Mouse (Mus musculus): Measurements from ENCODE around the gene Arrb2.

DNA sequence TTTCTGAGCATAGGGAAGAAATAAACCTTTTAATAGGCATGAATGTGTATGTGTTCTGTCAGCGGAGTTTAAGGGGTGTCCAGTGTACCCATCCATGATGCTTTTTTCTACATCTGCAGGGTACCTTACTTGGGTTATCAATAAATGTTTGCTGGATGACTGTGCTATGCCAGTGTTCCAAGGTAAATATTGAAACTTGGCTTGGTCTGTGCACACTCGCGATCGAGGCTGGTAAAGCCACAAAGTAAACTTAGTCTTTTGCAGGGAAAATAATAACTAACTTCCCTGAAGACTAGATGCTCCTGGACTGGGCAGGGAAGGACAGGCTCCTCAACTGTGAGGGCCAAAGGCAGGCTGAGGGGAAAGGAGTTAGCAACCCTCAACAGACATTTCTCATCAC, 8.2 kb downstream of the Arrb2 start:
- TF ChIP-seq CTCF (IDR thresholded peaks at IDR 0.05; ENCODE audit: borderline replicate concordance, insufficient read depth, low read length) (no peak), POLR2A (IDR thresholded peaks at IDR 0.05; ENCODE audit: low read depth, low read length) (no peak)
